Mouse (Mus musculus) midbrain, postnatal 0 days (tissue): ENCODE results near the gene Nomo1. TPM values are rescaled to one million over a fixed set of nuclear protein-coding genes. Genes with fewer than 3 reads are reported as not detected.

Experiments used
- ATAC-seq: fragments of 200-750 bp; cut with Nextera tagmentation; 2 replicates; pipeline ENCODE4 v1.8.0; 2017; ENCODE audit warnings: moderate number of reproducible peaks, mild to moderate bottlenecking, moderate TSS enrichment, moderate library complexity; ENCODE audit not compliant: low FRiP score
- DNase-seq: peaks from one replicate; pipeline ENCODE4 v3.0.0-alpha.2; 2015; ENCODE audit warnings: low spot score
- H3K27ac ChIP-seq: fragments of 300-500 bp; sonication (generic); 2 replicates; pipeline ENCODE4 v1.5.1; 2014; ENCODE audit warnings: low read depth, mild to moderate bottlenecking, low read length, mixed read lengths
- H3K27me3 ChIP-seq: fragments of 300-500 bp; sonication (generic); 2 replicates; pipeline ENCODE4 v1.6.1; 2014; ENCODE audit warnings: low read length, control low read depth, mixed read lengths; ENCODE audit not compliant: insufficient read depth
- H3K36me3 ChIP-seq: fragments of 300-500 bp; sonication (generic); 2 replicates; pipeline ENCODE4 v1.6.1; 2014; ENCODE audit warnings: low read length, control low read depth, mixed read lengths; ENCODE audit not compliant: insufficient read depth
- H3K4me1 ChIP-seq: fragments of 300-500 bp; sonication (generic); 2 replicates; pipeline ENCODE4 v1.6.1; 2014; ENCODE audit warnings: mild to moderate bottlenecking, control low read depth, antibody characterized with exemption, low read length, mixed read lengths; ENCODE audit not compliant: insufficient read depth
- H3K4me2 ChIP-seq: fragments of 300-500 bp; sonication (generic); 2 replicates; pipeline ENCODE4 v1.6.1; 2014; ENCODE audit warnings: low read depth, mild to moderate bottlenecking, low read length, mixed read lengths; ENCODE audit not compliant: poor library complexity, severe bottlenecking
- H3K4me3 ChIP-seq: fragments of 300-500 bp; sonication (generic); 2 replicates; pipeline ENCODE4 v1.5.1; 2014; ENCODE audit warnings: low read depth, mild to moderate bottlenecking, low read length, moderate library complexity
- H3K9ac ChIP-seq: fragments of 300-500 bp; sonication (generic); replicated peaks from 2 replicates; pipeline ENCODE4 v1.6.1; 2014; ENCODE audit warnings: mild to moderate bottlenecking, low read length, moderate library complexity, mixed read lengths; ENCODE audit not compliant: poor library complexity, severe bottlenecking
- H3K9me3 ChIP-seq: fragments of 300-500 bp; sonication (generic); 2 replicates; pipeline ENCODE4 v1.6.1; 2016; ENCODE audit warnings: low read length, control low read depth
- CTCF ChIP-seq: IDR thresholded peaks from 2 replicates; pipeline ENCODE4 v1.5.1; 2016; ENCODE audit warnings: antibody characterized with exemption, mild to moderate bottlenecking
- WGBS: fragments of 180-500 bp; shearing (Covaris S2); extraction: QIAGEN DNeasy Blood & Tissue Kit; methylation state at CpG from one replicate; pipeline ENCODE4 v1.1.7; 2014; 5-methylcytosine and 5-hydroxymethylcytosine counted together
- polyA plus RNA-seq: library from polyadenylated mRNA; unstranded; fragments of >200 nt; fragmentation: Nextera tagmentation; extraction: Ambion mirVana; gene quantifications from 2 replicates; pipeline ENCODE4 v1.2.1, GENCODE M21; 2015
- total RNA-seq: library from RNA; depleted of rRNA; stranded (reverse); fragments of >200 nt; gene quantifications from 2 replicates; pipeline ENCODE4 v1.2.3, GENCODE M21; 2014

Nomo1 gene
- total and polyA plus RNA-seq, 2 experiments from 2014 or later = 38.7 to 44.2 TPM

- H3K4me3 ChIP-seq = no peak overlapping the region
- no peak overlapping the region for H3K4me2 ChIP-seq
- no peak for TF ChIP-seq CTCF
- H3K9ac ChIP-seq = no peak overlapping the region
- DNase-seq = no peak
- no peaks in the 10 kb centered on the region; the same call in 1 of the 2 replicates for H3K4me1 ChIP-seq
- H3K36me3 ChIP-seq = no peaks in the 10 kb centered on the region
- H3K27me3 ChIP-seq = no peaks in the 10 kb centered on the region
- WGBS = 96% methylated on average over 10 of the region's 10 CpGs
- no peaks in the 10 kb centered on the region for H3K9me3 ChIP-seq
- H3K27ac ChIP-seq = no peak overlapping the region
- ATAC-seq = no peak
Measured at GRCm38 (mm10) chr7:46028681-46029080, 4.8 kb upstream of the Nomo1 start.

DNA sequence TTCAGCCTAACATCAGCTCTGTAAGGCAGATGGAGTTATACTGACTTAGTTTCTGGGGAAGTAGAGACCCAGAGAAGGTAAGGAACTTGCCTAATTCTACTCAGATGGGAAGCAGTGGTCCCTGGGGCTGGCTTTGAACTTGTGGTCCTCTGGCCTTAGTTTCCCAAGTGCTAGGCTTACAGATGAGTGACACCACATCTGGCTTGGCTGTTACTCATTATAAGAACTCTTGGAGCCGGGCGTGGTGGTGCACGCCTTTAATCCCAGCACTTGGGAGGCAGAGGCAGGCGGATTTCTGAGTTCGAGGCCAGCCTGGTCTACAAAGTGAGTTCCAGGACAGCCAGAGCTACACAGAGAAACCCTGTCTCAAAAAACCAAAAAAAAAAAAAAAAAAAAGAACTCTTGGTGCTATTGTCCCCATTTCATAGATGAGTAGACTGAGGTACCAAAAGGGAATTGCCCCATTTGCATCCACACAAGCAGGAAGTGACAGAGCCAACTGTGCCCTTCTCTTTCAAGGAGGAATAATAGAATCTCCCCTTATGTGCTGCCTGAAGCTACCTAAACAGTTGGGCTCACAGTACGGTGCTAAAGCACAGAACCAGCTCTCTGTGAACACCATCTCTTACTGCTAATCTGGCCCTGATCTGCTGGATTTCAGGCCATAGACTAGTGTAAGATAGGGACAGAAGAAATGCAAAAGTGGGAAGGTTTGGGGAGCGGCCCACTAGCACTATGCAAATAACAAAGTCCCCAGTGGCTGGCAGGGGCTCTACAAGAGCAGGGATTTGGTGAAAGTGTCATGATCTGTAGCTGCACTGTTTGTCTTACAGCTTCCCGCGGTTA is 4.0 kb upstream of the Nomo1 start:
- WGBS = 69% methylated on average over 9 of the region's 9 CpGs
- Histone ChIP-seq H3K9ac (no peak overlapping the region), H3K27ac (no peak overlapping the region), H3K4me3 (no peak overlapping the region), H3K36me3 (no peaks in the 10 kb centered on the region), H3K4me2 (no peak overlapping the region), H3K9me3 (no peaks in the 10 kb centered on the region), H3K4me1 (peaks cover 2% of the 10 kb centered on the region; the same call in 1 of the 2 replicates), H3K27me3 (no peaks in the 10 kb centered on the region)
- TF ChIP-seq CTCF = 0 out of 2 replicates have a peak, but pooled peaks have one; percentile 11
- ATAC-seq (no peak), DNase-seq (no peak)

DNA sequence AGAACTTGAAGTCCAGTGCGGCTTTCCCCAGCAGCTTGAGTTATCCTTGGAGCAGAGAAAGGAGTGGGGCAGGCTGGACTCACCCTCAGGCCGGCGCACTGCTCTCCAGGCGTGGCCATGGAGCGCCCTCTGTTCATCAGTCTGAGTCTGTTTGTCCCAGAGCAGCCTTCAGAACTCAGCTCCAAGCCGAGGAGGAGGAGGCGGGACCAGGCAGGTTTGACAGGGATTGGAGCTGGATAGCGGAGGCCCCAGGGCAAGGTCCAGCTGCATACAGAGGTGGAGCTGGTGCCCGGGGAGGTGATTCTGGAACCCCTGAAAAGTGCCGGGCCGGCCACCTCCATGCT is 3.4 kb upstream of the Nomo1 start, which contains the start of gene Abcc6:
Gene Abcc6, minus strand, starts transcription at position 158 of the 344 bp plus-strand sequence.
- ATAC-seq = no peak
- peaks cover 8% of the 10 kb centered on the region; the same call in 1 of the 2 replicates for H3K4me1 ChIP-seq
- no peak within 1 kb of the TSS for H3K4me2 ChIP-seq
- no peaks in the 10 kb centered on the region for H3K9me3 ChIP-seq
- 0 out of 2 replicates have a peak within 1 kb of the TSS, but pooled peaks have one; percentile 8 for H3K9ac ChIP-seq
- no peaks in the 10 kb centered on the region for H3K27me3 ChIP-seq
- H3K27ac ChIP-seq = no peak within 1 kb of the TSS
- no peak for TF ChIP-seq CTCF
- no peak within 1 kb of the TSS for H3K4me3 ChIP-seq
- DNase-seq = no peak
- H3K36me3 ChIP-seq = no peaks in the 10 kb centered on the region
- WGBS = 10% methylated on average over 11 of the region's 11 CpGs

DNA sequence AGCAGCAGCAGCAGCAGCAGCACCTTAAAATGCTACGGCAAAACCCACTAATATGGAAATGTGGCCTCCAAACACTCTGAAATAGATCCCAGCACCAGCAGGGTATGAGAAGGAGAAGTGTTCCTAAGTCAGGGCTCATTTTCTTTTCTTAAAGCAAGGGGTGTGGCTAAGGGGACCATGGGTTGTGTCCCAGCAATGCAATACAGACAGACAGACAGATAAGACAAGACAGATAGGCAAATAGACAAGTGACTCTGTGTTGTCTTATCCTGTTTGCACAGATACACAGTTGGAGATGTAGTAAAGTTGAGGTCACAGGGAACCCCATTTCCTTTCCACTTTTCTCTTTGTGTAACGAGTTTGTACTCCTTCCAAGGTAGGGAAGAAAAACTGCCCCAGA is 2.4 kb upstream of the Nomo1 start:
- ATAC-seq = no peak
- TF ChIP-seq CTCF = no peak
- H3K4me3 ChIP-seq = no peak overlapping the region
- H3K4me1 ChIP-seq = peaks cover 8% of the 10 kb centered on the region; the same call in 1 of the 2 replicates
- no peak overlapping the region for H3K4me2 ChIP-seq
- no peak for DNase-seq
- H3K27ac ChIP-seq = no peak overlapping the region
- no peaks in the 10 kb centered on the region for H3K9me3 ChIP-seq
- no peaks in the 10 kb centered on the region for H3K36me3 ChIP-seq
- no peaks in the 10 kb centered on the region for H3K27me3 ChIP-seq
- 0 out of 2 replicates have a peak overlapping the region, but pooled peaks have one; percentile 8 for H3K9ac ChIP-seq
- 75% methylated on average over 2 of the region's 2 CpGs for WGBS

DNA sequence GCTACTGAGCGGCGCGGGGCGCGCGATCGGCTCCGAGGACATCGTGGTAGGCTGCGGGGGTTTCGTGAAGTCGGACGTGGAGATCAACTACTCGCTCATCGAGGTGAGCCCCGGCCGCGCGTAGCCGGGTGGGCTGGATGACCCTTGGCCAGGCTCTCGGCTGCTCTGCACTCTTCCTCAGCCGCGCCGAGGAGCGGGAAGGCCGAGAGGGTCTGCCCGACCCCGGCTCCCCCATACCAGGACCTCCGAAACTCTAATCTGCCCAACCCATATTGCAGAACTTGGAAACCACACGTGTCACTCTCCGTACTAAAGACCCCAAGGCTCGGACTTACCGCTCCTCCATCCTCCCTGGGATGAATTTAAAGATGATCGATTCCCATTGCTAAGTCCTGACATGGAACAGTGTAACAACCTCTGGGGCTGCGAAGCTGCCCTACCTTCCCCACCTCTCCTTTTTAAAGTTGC is 406 bp downstream of the Nomo1 start:
- peak; percentile 50 for ATAC-seq
- Histone ChIP-seq H3K9ac (peak overlapping the region; percentile 72), H3K4me2 (peak overlapping the region; percentile 62), H3K9me3 (no peaks in the 10 kb centered on the region), H3K36me3 (peaks cover 9% of the 10 kb centered on the region), H3K4me3 (peak overlapping the region; percentile 83), H3K4me1 (peaks cover 8% of the 10 kb centered on the region; the same call in 1 of the 2 replicates), H3K27ac (peak overlapping the region; percentile 47; the same call in 1 of the 2 replicates), H3K27me3 (no peaks in the 10 kb centered on the region)
- no peak for TF ChIP-seq CTCF
- no peak for DNase-seq
- WGBS = under 1% methylated on average over 33 of the region's 35 CpGs

GRCm38 (mm10) chr7:46034991-46035390 is 1.5 kb downstream of the Nomo1 start:
- Histone ChIP-seq H3K4me2 (peak overlapping the region; percentile 62), H3K4me3 (peak overlapping the region; percentile 83; the same call in 1 of the 2 replicates), H3K36me3 (peaks cover 16% of the 10 kb centered on the region), H3K27ac (no peak overlapping the region), H3K4me1 (peaks cover 8% of the 10 kb centered on the region; the same call in 1 of the 2 replicates), H3K27me3 (no peaks in the 10 kb centered on the region), H3K9me3 (no peaks in the 10 kb centered on the region), H3K9ac (peak overlapping the region; percentile 72; the same call in 1 of the 2 replicates)
- ATAC-seq (no peak), DNase-seq (no peak)
- WGBS = 76% methylated on average over 2 of the region's 2 CpGs
- TF ChIP-seq CTCF = no peak
